Mouse (Mus musculus) stomach, embryonic 15.5 days (tissue): Measurements from ENCODE around the gene Sapcd1. TPM values are rescaled to one million over a fixed set of nuclear protein-coding genes. Genes with fewer than 3 reads are reported as not detected.
A peak's percentile ranks its signal among the peaks of the same experiment; 100 is the strongest.

Experiments
- ATAC-seq: fragments of 200-750 bp; cut with Nextera tagmentation; 2 replicates; pipeline ENCODE4 v1.8.0; 2017; ENCODE audit warnings: low read depth, moderate number of reproducible peaks, moderate TSS enrichment; ENCODE audit not compliant: insufficient read depth, low FRiP score
- H3K27ac ChIP-seq: fragments of 300-500 bp; sonication (generic); 2 replicates; pipeline ENCODE4 v1.5.1; 2015; ENCODE audit warnings: mild to moderate bottlenecking, inconsistent platforms
- H3K27me3 ChIP-seq: fragments of 300-500 bp; sonication (generic); replicated peaks from 2 replicates; pipeline ENCODE4 v1.6.1; 2015; ENCODE audit warnings: inconsistent platforms
- H3K36me3 ChIP-seq: fragments of 300-500 bp; sonication (generic); 2 replicates; pipeline ENCODE4 v1.6.1; 2015; ENCODE audit warnings: inconsistent platforms
- H3K4me1 ChIP-seq: fragments of 300-500 bp; sonication (generic); 2 replicates; pipeline ENCODE4 v1.6.1; 2015; ENCODE audit warnings: inconsistent platforms
- H3K4me2 ChIP-seq: fragments of 300-500 bp; sonication (generic); 2 replicates; pipeline ENCODE4 v1.6.1; 2015; ENCODE audit warnings: mild to moderate bottlenecking, inconsistent platforms
- H3K4me3 ChIP-seq: fragments of 300-500 bp; sonication (generic); replicated peaks from 2 replicates; pipeline ENCODE4 v1.5.1; 2015; ENCODE audit warnings: inconsistent platforms
- H3K9ac ChIP-seq: fragments of 300-500 bp; sonication (generic); 2 replicates; pipeline ENCODE4 v1.6.1; 2015; ENCODE audit warnings: inconsistent platforms
- H3K9me3 ChIP-seq: fragments of 300-500 bp; sonication (generic); 2 replicates; pipeline ENCODE4 v1.6.1; 2016; ENCODE audit warnings: inconsistent platforms
- WGBS: fragments of 180-500 bp; shearing (Covaris S2); methylation state at CpG from one replicate; pipeline ENCODE4 v1.1.7; 2015; 5-methylcytosine and 5-hydroxymethylcytosine counted together
- polyA plus RNA-seq: library from polyadenylated mRNA; unstranded; fragments of >200 nt; fragmentation: Nextera tagmentation; extraction: Ambion mirVana; gene quantifications from 2 replicates; pipeline ENCODE4 v1.2.1, GENCODE M21; 2015

Sapcd1 gene
- polyA plus RNA-seq, 1 experiment from 2014 or later: 14.8 TPM

DNA sequence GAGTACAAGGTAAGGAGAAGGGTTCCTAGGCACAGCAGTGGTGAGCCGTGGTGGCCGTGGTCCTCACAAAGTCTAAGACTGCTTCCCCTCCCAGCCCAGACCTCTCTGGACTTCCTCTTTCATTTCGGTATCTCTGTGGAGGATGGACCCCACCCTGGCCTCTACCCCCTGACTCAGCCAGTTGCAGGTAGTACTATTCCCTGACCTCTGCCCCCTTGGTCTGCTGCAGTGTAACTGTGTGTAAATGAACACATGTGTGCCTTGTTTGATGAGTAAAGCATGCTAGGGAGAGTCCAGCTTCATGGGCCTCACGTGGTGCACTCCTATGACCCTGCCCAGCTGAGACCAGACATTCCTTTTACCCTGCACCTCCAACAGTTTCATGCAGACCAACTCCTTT, 4.1 kb downstream of the Sapcd1 start:
- 61% methylated on average over 4 of the region's 4 CpGs for WGBS
- Histone ChIP-seq H3K9ac (no peak overlapping the region), H3K4me3 (no peak overlapping the region), H3K4me1 (peaks cover 27% of the 10 kb centered on the region), H3K36me3 (no peaks in the 10 kb centered on the region), H3K27me3 (no peaks in the 10 kb centered on the region), H3K4me2 (no peak overlapping the region), H3K9me3 (no peaks in the 10 kb centered on the region), H3K27ac (no peak overlapping the region)
- no peak for ATAC-seq

DNA sequence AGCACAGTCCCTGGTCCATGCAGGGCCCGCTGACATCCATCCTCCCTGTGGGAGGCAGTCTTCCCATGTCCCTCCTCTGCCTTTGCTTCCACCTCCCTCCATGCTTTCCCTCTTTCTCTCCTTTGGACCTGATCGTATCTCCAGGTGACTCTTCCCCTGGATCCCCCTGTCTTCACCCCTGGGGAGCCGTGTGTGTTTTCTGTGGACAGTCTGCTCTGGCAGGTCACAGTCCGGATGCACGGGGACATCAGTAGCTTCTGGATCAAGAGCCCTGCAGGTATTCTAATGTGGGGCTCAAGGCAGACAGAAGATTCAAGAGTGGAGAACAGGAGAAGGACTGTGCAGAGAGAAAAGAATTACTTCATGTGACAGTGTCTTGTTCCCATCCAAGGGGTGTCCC, 4.6 kb downstream of the Sapcd1 start:
- no peak for ATAC-seq
- WGBS: 80% methylated on average over 5 of the region's 5 CpGs
- H3K27ac ChIP-seq: no peak overlapping the region

DNA sequence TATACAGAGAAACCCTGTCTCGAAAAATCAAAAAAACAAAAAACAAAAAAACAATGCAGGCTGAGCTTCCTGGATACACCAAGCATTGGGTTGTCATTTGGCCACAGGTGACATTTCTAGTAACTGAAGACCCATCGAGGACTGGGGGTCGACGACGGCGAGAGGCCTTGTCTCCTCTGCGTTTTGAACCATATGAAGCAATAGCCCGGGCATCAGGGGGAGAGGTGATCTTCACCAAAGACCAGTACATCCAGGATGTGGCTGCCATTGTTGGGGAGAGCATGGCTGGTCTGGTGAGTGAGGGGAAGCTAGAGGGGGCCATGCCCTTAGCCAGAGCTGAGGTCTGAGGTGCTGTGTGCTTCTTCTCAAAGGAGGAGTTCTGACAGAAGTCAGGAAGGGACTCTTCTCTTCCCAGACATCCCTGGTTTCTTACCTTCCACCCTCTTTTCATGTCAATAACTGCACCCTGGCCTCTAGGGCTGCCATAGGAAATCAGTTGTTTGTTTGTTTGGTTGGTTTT, 5.2 kb downstream of the Sapcd1 start:
- H3K4me2 ChIP-seq: no peak overlapping the region
- no peaks in the 10 kb centered on the region for H3K36me3 ChIP-seq
- H3K9me3 ChIP-seq: no peaks in the 10 kb centered on the region
- H3K9ac ChIP-seq: no peak overlapping the region
- ATAC-seq: no peak
- H3K4me1 ChIP-seq: peaks cover 35% of the 10 kb centered on the region
- 90% methylated on average over 8 of the region's 8 CpGs for WGBS
- H3K27me3 ChIP-seq: no peaks in the 10 kb centered on the region
- H3K27ac ChIP-seq: no peak overlapping the region
- H3K4me3 ChIP-seq: no peak overlapping the region

More for the DNA sequence above, 4.6 kb downstream of the Sapcd1 start:
- no peaks in the 10 kb centered on the region for H3K27me3 ChIP-seq
- no peak overlapping the region for H3K4me3 ChIP-seq
- peaks cover 29% of the 10 kb centered on the region for H3K4me1 ChIP-seq
- H3K9me3 ChIP-seq: no peaks in the 10 kb centered on the region
- H3K36me3 ChIP-seq: no peaks in the 10 kb centered on the region
- no peak overlapping the region for H3K4me2 ChIP-seq
- H3K9ac ChIP-seq: no peak overlapping the region

DNA sequence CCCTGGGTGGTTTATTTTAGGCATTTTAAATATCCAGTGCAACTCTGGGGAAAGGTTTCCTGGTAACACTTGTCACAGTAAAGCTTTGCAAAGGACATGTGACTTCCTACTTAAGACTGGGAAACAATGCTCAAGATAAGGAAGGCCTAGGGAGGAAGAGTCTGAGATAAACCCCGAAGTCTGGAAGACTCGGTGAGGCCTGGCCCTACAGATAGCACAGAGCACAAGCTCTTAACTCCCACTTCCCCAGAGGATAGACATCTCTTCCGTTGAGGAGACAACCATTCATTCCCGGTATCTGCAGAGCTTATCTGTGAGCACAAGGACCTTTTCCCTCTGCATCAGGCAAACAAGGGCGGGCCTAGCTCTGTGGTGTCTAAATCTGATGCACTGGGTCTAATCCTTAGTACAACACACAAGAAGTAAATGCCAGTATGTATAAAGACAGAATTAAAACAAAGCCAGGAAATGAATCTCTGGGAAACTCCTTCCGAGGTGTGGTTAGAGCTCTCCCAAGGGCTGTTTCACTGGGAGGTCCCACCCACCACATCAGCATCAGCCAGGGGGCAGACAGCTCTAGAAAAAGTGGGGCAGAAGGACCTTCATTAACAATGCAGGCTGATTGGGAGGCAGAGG, 5.9 kb downstream of the Sapcd1 start:
- peak overlapping the region; percentile 21; the same call in 1 of the 2 replicates for H3K27ac ChIP-seq
- no peaks in the 10 kb centered on the region for H3K9me3 ChIP-seq
- no peaks in the 10 kb centered on the region for H3K27me3 ChIP-seq
- peaks cover 35% of the 10 kb centered on the region for H3K4me1 ChIP-seq
- H3K4me3 ChIP-seq: no peak overlapping the region
- H3K9ac ChIP-seq: no peak overlapping the region
- H3K36me3 ChIP-seq: no peaks in the 10 kb centered on the region
- peak; percentile 24; the same call in 1 of the 2 replicates for ATAC-seq
- 36% methylated on average over 6 of the region's 6 CpGs for WGBS
- no peak overlapping the region; the same call in 1 of the 2 replicates for H3K4me2 ChIP-seq

DNA sequence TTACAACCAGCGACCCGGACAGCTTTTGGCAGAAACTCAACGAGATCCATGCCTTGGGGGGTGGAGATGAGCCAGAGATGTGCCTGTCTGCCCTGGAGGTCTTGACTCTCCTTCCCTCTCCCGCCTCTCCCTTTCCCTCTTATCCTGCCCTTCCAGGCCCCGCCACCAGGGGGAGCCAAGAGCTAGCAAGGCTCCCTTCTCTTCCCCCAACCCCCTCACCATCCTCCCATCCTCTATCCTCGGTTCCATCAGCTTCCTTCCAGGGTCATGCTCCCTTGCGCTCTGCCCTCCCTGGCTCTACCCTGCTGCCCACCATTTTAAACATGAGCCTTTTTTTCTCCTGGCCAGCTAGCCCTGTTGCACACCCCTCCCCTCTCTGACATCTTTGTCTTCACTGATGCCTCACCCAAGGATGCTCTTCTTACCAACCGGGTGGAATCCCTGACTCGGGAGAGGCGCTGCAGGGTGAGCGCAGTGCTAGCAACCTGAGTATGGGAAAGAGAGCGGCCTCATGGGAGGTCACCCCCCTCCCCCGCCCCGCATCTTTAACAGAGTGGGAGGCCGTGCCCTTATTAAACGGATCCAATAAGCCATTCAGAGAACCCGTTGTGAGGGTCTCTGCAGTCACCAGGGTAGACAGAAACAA, 6.5 kb downstream of the Sapcd1 start:
- no peaks in the 10 kb centered on the region for H3K9me3 ChIP-seq
- H3K36me3 ChIP-seq: no peaks in the 10 kb centered on the region
- H3K9ac ChIP-seq: no peak overlapping the region
- peaks cover 41% of the 10 kb centered on the region for H3K4me1 ChIP-seq
- WGBS: 12% methylated on average over 17 of the region's 17 CpGs
- peak overlapping the region; percentile 38 for H3K4me2 ChIP-seq
- 0 out of 2 replicates have a peak overlapping the region, but pooled peaks have one; percentile 1 for H3K4me3 ChIP-seq
- ATAC-seq: peak; percentile 32; the same call in 1 of the 2 replicates
- H3K27me3 ChIP-seq: no peaks in the 10 kb centered on the region
- H3K27ac ChIP-seq: 0 out of 2 replicates have a peak overlapping the region, but pooled peaks have one; percentile 5

DNA sequence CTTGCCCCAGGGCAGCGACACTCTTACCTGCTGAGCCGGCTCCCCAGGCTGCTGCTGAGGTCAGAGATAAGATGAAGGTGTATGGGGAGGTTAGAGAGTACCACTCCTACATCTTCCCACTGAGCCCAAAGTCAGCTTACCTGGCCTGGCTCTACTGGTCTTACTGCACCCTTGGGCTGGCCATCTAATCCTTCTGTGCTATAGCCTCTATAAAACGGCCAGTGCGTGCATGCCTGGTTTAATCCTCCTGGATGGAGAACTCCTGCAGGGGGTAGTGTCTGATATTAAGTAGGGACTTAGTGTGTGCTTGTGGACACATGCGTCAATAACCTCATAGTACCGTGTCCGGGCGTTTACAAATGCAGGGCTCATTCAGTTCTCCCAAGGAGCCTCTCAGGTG, 7.3 kb downstream of the Sapcd1 start:
- H3K4me2 ChIP-seq: no peak overlapping the region
- no peak overlapping the region for H3K9ac ChIP-seq
- no peak overlapping the region for H3K4me3 ChIP-seq
- H3K27me3 ChIP-seq: no peaks in the 10 kb centered on the region
- peaks cover 6% of the 10 kb centered on the region; the same call in 1 of the 2 replicates for H3K36me3 ChIP-seq
- no peaks in the 10 kb centered on the region for H3K9me3 ChIP-seq
- peaks cover 42% of the 10 kb centered on the region for H3K4me1 ChIP-seq
- ATAC-seq: no peak
- no peak overlapping the region for H3K27ac ChIP-seq
- 83% methylated on average over 8 of the region's 8 CpGs for WGBS

GRCm38 (mm10) chr17:35019894-35020293, 7.9 kb downstream of the Sapcd1 start:
- H3K27me3 ChIP-seq: no peaks in the 10 kb centered on the region
- 82% methylated on average over 11 of the region's 11 CpGs for WGBS
- peaks cover 10% of the 10 kb centered on the region for H3K36me3 ChIP-seq
- no peak overlapping the region for H3K27ac ChIP-seq
- H3K9me3 ChIP-seq: no peaks in the 10 kb centered on the region
- no peak overlapping the region for H3K4me2 ChIP-seq
- H3K9ac ChIP-seq: no peak overlapping the region
- ATAC-seq: no peak
- no peak overlapping the region for H3K4me3 ChIP-seq
- peaks cover 42% of the 10 kb centered on the region for H3K4me1 ChIP-seq

GRCm38 (mm10) chr17:35018171-35018570, 9.6 kb downstream of the Sapcd1 start:
- no peak for ATAC-seq
- 69% methylated on average over 3 of the region's 3 CpGs for WGBS
- no peak overlapping the region for H3K9ac ChIP-seq
- H3K27ac ChIP-seq: no peak overlapping the region
- no peaks in the 10 kb centered on the region for H3K9me3 ChIP-seq
- no peak overlapping the region for H3K4me2 ChIP-seq
- peaks cover 32% of the 10 kb centered on the region for H3K4me1 ChIP-seq
- peaks cover 27% of the 10 kb centered on the region for H3K36me3 ChIP-seq
- H3K4me3 ChIP-seq: no peak overlapping the region
- H3K27me3 ChIP-seq: no peaks in the 10 kb centered on the region

- Histone ChIP-seq H3K4me3 (no peak overlapping the region), H3K4me2 (no peak overlapping the region), H3K27ac (no peak overlapping the region), H3K9me3 (no peaks in the 10 kb centered on the region), H3K36me3 (peaks cover 32% of the 10 kb centered on the region), H3K27me3 (no peaks in the 10 kb centered on the region), H3K4me1 (peaks cover 32% of the 10 kb centered on the region), H3K9ac (no peak overlapping the region)
- 72% methylated on average over 14 of the region's 14 CpGs for WGBS
- no peak for ATAC-seq
Measured at GRCm38 (mm10) chr17:35017706-35018030, 10.1 kb downstream of the Sapcd1 start.

- H3K9me3 ChIP-seq: no peaks in the 10 kb centered on the region
- H3K4me1 ChIP-seq: peaks cover 32% of the 10 kb centered on the region
- ATAC-seq: no peak
- peak overlapping the region; percentile 28; the same call in 1 of the 2 replicates for H3K27ac ChIP-seq
- WGBS: 74% methylated on average over 10 of the region's 10 CpGs
- H3K9ac ChIP-seq: no peak overlapping the region
- H3K36me3 ChIP-seq: peaks cover 38% of the 10 kb centered on the region
- no peak overlapping the region for H3K4me3 ChIP-seq
- no peak overlapping the region for H3K4me2 ChIP-seq
- H3K27me3 ChIP-seq: no peaks in the 10 kb centered on the region
Measured at GRCm38 (mm10) chr17:35016791-35017705, 10.8 kb downstream of the Sapcd1 start.

- 56% methylated on average over 12 of the region's 12 CpGs for WGBS
- Histone ChIP-seq H3K9me3 (no peaks in the 10 kb centered on the region), H3K4me3 (no peak within 1 kb of the TSS), H3K4me2 (no peak within 1 kb of the TSS), H3K4me1 (peaks cover 29% of the 10 kb centered on the region), H3K27ac (peak within 1 kb of the TSS; percentile 28; the same call in 1 of the 2 replicates), H3K27me3 (no peaks in the 10 kb centered on the region), H3K9ac (no peak within 1 kb of the TSS), H3K36me3 (peaks cover 44% of the 10 kb centered on the region)
- peak; percentile 33; the same call in 1 of the 2 replicates for ATAC-seq
Measured at GRCm38 (mm10) chr17:35016376-35016775, 11.4 kb downstream of the Sapcd1 start, which contains the start of gene Vwa7. Vwa7 (plus strand) TSS chr17:35016579.
